Mouse (Mus musculus) CH12.LX (cell line): ENCODE measurements around the gene Tex12. TPM values are rescaled to one million over a fixed set of nuclear protein-coding genes. Genes with fewer than 3 reads are reported as not detected.

Source experiments
- DNase-seq: peaks from one replicate; pipeline ENCODE4 v3.0.0-alpha.2; 2013; ENCODE audit errors: extremely low read depth
- H3K27ac ChIP-seq: 2 replicates; pipeline ENCODE4 v1.5.1; 2012; ENCODE audit warnings: low read depth, mild to moderate bottlenecking, control low read depth, moderate library complexity; ENCODE audit not compliant: insufficient read depth
- H3K27me3 ChIP-seq: replicated peaks from 2 replicates; pipeline ENCODE3; 2012; ENCODE audit warnings: inconsistent platforms
- H3K36me3 ChIP-seq, 2 experiments: replicated peaks in 1 of 2; 2 replicates each; pipeline versions ENCODE3 to v1.6.1; 2012; ENCODE audit warnings: inconsistent platforms in 1 of 2, low read length in 1 of 2, mild to moderate bottlenecking in 1 of 2, mixed read lengths in 1 of 2, moderate library complexity in 1 of 2; ENCODE audit not compliant: control insufficient read depth in 1 of 2, insufficient read depth in 1 of 2
- H3K4me1 ChIP-seq, 2 experiments: 2 replicates each; pipeline ENCODE4 v1.6.1; 2012; ENCODE audit warnings: inconsistent platforms in 1 of 2, moderate library complexity in 1 of 2; ENCODE audit not compliant: insufficient read depth in 2 of 2, control insufficient read depth in 1 of 2
- H3K4me2 ChIP-seq: 2 replicates; pipeline ENCODE4 v1.6.1; 2012; ENCODE audit warnings: low read depth, mild to moderate bottlenecking, control low read depth; ENCODE audit not compliant: poor library complexity, insufficient read depth, severe bottlenecking
- H3K4me3 ChIP-seq, 3 experiments: fragments of 150-350 bp in 1 of 3; sonication (generic) in 1 of 3; replicated peaks in 1 of 3; 2 replicates each; pipeline versions ENCODE3 to v1.5.1; 2011 to 2012; ENCODE audit warnings: low read depth in 2 of 3, low read length in 2 of 3, mild to moderate bottlenecking in 2 of 3, moderate library complexity in 2 of 3, control low read depth in 1 of 3, improper control_type of control experiment in 1 of 3, inconsistent platforms in 1 of 3, mixed read lengths in 1 of 3; ENCODE audit not compliant: poor library complexity in 1 of 3
- H3K79me2 ChIP-seq: replicated peaks from 2 replicates; pipeline ENCODE4 v1.6.1; 2012; ENCODE audit warnings: mild to moderate bottlenecking, moderate library complexity; ENCODE audit not compliant: control insufficient read depth, poor library complexity, insufficient read depth, severe bottlenecking; ENCODE audit errors: extremely low read depth
- H3K9ac ChIP-seq: 2 replicates; pipeline ENCODE4 v1.6.1; 2012; ENCODE audit warnings: low read depth, mild to moderate bottlenecking, control low read depth, moderate library complexity; ENCODE audit not compliant: insufficient read depth
- H3K9me3 ChIP-seq: replicated peaks from 2 replicates; pipeline ENCODE3; 2012; ENCODE audit warnings: low read length, inconsistent platforms, mixed read lengths
- ELF1 ChIP-seq: IDR thresholded peaks from 2 replicates; pipeline ENCODE4 v1.6.1; 2014; ENCODE audit warnings: low read depth, mild to moderate bottlenecking, inconsistent platforms, low read length, improper control_type of control experiment
- EP300 ChIP-seq: IDR thresholded peaks from 2 replicates; pipeline ENCODE4 v1.6.1; 2011; ENCODE audit warnings: low read length, improper control_type of control experiment
- IRF4 ChIP-seq: IDR thresholded peaks from 2 replicates; pipeline ENCODE4 v1.6.1; 2014; ENCODE audit warnings: low read depth, mild to moderate bottlenecking, inconsistent platforms, low read length, improper control_type of control experiment
- JUN ChIP-seq: IDR thresholded peaks from 2 replicates; pipeline ENCODE4 v1.6.1; 2011; ENCODE audit warnings: low read depth, mild to moderate bottlenecking, low read length, improper control_type of control experiment, moderate library complexity; ENCODE audit not compliant: insufficient read depth
- JUND ChIP-seq: conservative IDR thresholded peaks from 2 replicates; pipeline ENCODE4 v1.6.1; 2011; ENCODE audit warnings: low read depth, low read length, improper control_type of control experiment
- KAT2A ChIP-seq: IDR thresholded peaks from 2 replicates; pipeline ENCODE4 v1.6.1; 2012; ENCODE audit warnings: low read length, improper control_type of control experiment, inconsistent platforms; ENCODE audit not compliant: insufficient replicate concordance
- MAX ChIP-seq: IDR thresholded peaks from 2 replicates; pipeline ENCODE4 v1.6.1; 2011; ENCODE audit warnings: low read length, improper control_type of control experiment
- MAZ ChIP-seq: IDR thresholded peaks from 2 replicates; pipeline ENCODE4 v1.6.1; 2012; ENCODE audit warnings: low read depth, mild to moderate bottlenecking, inconsistent platforms, low read length, improper control_type of control experiment, moderate library complexity
- MYC ChIP-seq: IDR thresholded peaks from 2 replicates; pipeline ENCODE4 v1.6.1; 2011; ENCODE audit warnings: low read depth, mild to moderate bottlenecking, improper control_type of control experiment, low read length
- POLR2AphosphoS2 ChIP-seq: IDR thresholded peaks from 2 replicates; pipeline ENCODE4 v1.6.1; 2011; ENCODE audit warnings: low read depth, low read length, improper control_type of control experiment
- SIN3A ChIP-seq: IDR thresholded peaks from 2 replicates; pipeline ENCODE4 v1.6.1; 2012; ENCODE audit warnings: low read length, improper control_type of control experiment, inconsistent platforms
- SMC3 ChIP-seq: IDR thresholded peaks from 2 replicates; pipeline ENCODE4 v1.6.1; 2011; ENCODE audit warnings: low read depth, low read length, improper control_type of control experiment
- USF1 ChIP-seq: IDR thresholded peaks from 2 replicates; pipeline ENCODE4 v1.6.1; 2014; ENCODE audit warnings: low read depth, mild to moderate bottlenecking, inconsistent platforms, low read length, improper control_type of control experiment
- USF2 ChIP-seq: conservative IDR thresholded peaks from 2 replicates; pipeline ENCODE4 v1.6.1; 2011; ENCODE audit warnings: low read depth, low read length, improper control_type of control experiment
- ZC3H11A ChIP-seq: IDR thresholded peaks from 2 replicates; pipeline ENCODE4 v1.6.1; 2012; ENCODE audit warnings: low read depth, mild to moderate bottlenecking, inconsistent platforms, low read length, improper control_type of control experiment
- ZKSCAN1 ChIP-seq: IDR thresholded peaks from 2 replicates; pipeline ENCODE4 v1.6.1; 2012; ENCODE audit warnings: low read depth, inconsistent platforms, low read length, improper control_type of control experiment, borderline replicate concordance
- ZNF384 ChIP-seq: IDR thresholded peaks from 2 replicates; pipeline ENCODE4 v1.6.1; 2012; ENCODE audit warnings: low read depth, low read length, improper control_type of control experiment, inconsistent platforms
- dilution Hi-C: fragments of 300-500 bp; cut with MboI; formaldehyde crosslinking; loops from 2 replicates; pipeline ENCODE4 v1.14.3; 2020; ENCODE audit warnings: low sequenced_read_pairs; ENCODE audit not compliant: extremely low pct_unique_long_range_greater_than_20kb, extremely low pct_ligation_motif_present
- in situ Hi-C: fragments of 300-500 bp; cut with MboI; formaldehyde crosslinking; loops from 3 replicates; pipeline ENCODE4 v1.14.3; 2019; ENCODE audit warnings: low sequenced_read_pairs, low pct_ligation_motif_present, low pct_unique_long_range_greater_than_20kb, mixed read lengths
- polyA plus RNA-seq: library from polyadenylated mRNA; unstranded; fragments of >175 nt; gene quantifications from 2 replicates; pipeline ENCODE4 v1.2.1, GENCODE M21; 2012; ENCODE audit warnings: low read depth; ENCODE audit not compliant: insufficient read length
- total RNA-seq, 2 experiments: library from RNA; depleted of rRNA; stranded (reverse); fragments of 300-350 nt in 1 of 2; fragments of >200 nt in 1 of 2; gene quantifications; 2 replicates each; pipeline ENCODE4 v1.2.3; 2012 to 2014

The Tex12 gene
- total and polyA plus RNA-seq, 3 experiments: not detected

- Histone ChIP-seq H3K36me3 (no peaks in the 10 kb centered on the region), H3K4me1 (no peaks in the 10 kb centered on the region), H3K27me3 (no peaks in the 10 kb centered on the region), H3K4me2 (no peak overlapping the region), H3K79me2 (no peaks in the 10 kb centered on the region), H3K9ac (no peak overlapping the region), H3K4me3 (no peak overlapping the region), H3K27ac (no peak overlapping the region), H3K9me3 (no peaks in the 10 kb centered on the region)
- dilution Hi-C loops (no loop called here), in situ Hi-C loops (no loop called here)
- no peak for DNase-seq
- TF ChIP-seq USF2: no peak
- no peak for TF ChIP-seq KAT2A
- no peak for TF ChIP-seq ZNF384
- TF ChIP-seq MAX: no peak
- TF ChIP-seq ZKSCAN1: no peak
- TF ChIP-seq ZC3H11A: no peak
- TF ChIP-seq IRF4: no peak
- no peak for TF ChIP-seq MYC
- TF ChIP-seq JUND: no peak
Measured at GRCm38 (mm10) chr9:50567881-50568280, 6.8 kb upstream of the Tex12 start.

GRCm38 (mm10) chr9:50567372-50567771, 6.2 kb upstream of the Tex12 start:
- dilution Hi-C loops: no loop called here
- H3K36me3 ChIP-seq: no peaks in the 10 kb centered on the region
- H3K9me3 ChIP-seq: no peaks in the 10 kb centered on the region
- no peak for TF ChIP-seq MAX
- TF ChIP-seq ELF1: no peak
- TF ChIP-seq POLR2AphosphoS2: no peak
- no peak for TF ChIP-seq IRF4
- TF ChIP-seq ZC3H11A: no peak
- no peak for TF ChIP-seq JUN
- TF ChIP-seq JUND: no peak
- TF ChIP-seq USF1: no peak
- TF ChIP-seq MAZ: no peak
- no peak for TF ChIP-seq EP300
- TF ChIP-seq SMC3: no peak
- no peak for TF ChIP-seq SIN3A
- TF ChIP-seq, all 38 proteins: peak for 0
- Histone ChIP-seq H3K4me3 (no peak overlapping the region), H3K9ac (no peak overlapping the region), H3K79me2 (no peaks in the 10 kb centered on the region), H3K4me2 (no peak overlapping the region), H3K27me3 (no peaks in the 10 kb centered on the region), H3K4me1 (no peaks in the 10 kb centered on the region), H3K27ac (no peak overlapping the region)
- no peak for DNase-seq
- in situ Hi-C loops: no loop called here
